Mouse (Mus musculus) intestine, postnatal 0 days (tissue): ENCODE data around the gene Atp4b. TPM values are rescaled to one million over a fixed set of nuclear protein-coding genes. Genes with fewer than 3 reads are reported as not detected.

Source experiments
- ATAC-seq: fragments of 200-750 bp; cut with Nextera tagmentation; 2 replicates; pipeline ENCODE4 v1.8.0; 2017; ENCODE audit warnings: mild to moderate bottlenecking, moderate TSS enrichment, moderate library complexity
- H3K27ac ChIP-seq: fragments of 300-500 bp; sonication (generic); 2 replicates; pipeline ENCODE4 v1.5.1; 2014; ENCODE audit warnings: mild to moderate bottlenecking, low read depth, low read length, moderate library complexity
- H3K27me3 ChIP-seq: fragments of 300-500 bp; sonication (generic); replicated peaks from 2 replicates; pipeline ENCODE4 v1.6.1; 2014; ENCODE audit warnings: low read length, mixed read lengths; ENCODE audit not compliant: control insufficient read depth, insufficient read depth
- H3K36me3 ChIP-seq: fragments of 300-500 bp; sonication (generic); 2 replicates; pipeline ENCODE4 v1.6.1; 2014; ENCODE audit warnings: mild to moderate bottlenecking, moderate library complexity; ENCODE audit not compliant: control insufficient read depth, insufficient read depth
- H3K4me1 ChIP-seq: fragments of 300-500 bp; sonication (generic); replicated peaks from 2 replicates; pipeline ENCODE4 v1.6.1; 2014; ENCODE audit warnings: antibody characterized with exemption, low read length, mixed read lengths; ENCODE audit not compliant: control insufficient read depth, insufficient read depth
- H3K4me2 ChIP-seq: fragments of 300-500 bp; sonication (generic); replicated peaks from 2 replicates; pipeline ENCODE4 v1.6.1; 2014; ENCODE audit warnings: low read depth, mild to moderate bottlenecking, moderate library complexity
- H3K4me3 ChIP-seq: fragments of 300-500 bp; sonication (generic); 2 replicates; pipeline ENCODE4 v1.5.1; 2014; ENCODE audit warnings: low read depth, low read length
- H3K9ac ChIP-seq: fragments of 300-500 bp; sonication (generic); 2 replicates; pipeline ENCODE4 v1.6.1; 2014; ENCODE audit warnings: mild to moderate bottlenecking, low read depth, low read length
- H3K9me3 ChIP-seq: fragments of 300-500 bp; sonication (generic); 2 replicates; pipeline ENCODE4 v1.6.1; 2016; ENCODE audit warnings: mixed run types; ENCODE audit not compliant: control insufficient read depth
- CTCF ChIP-seq: sonication (generic); IDR thresholded peaks from 2 replicates; pipeline ENCODE4 v1.5.1; 2016; ENCODE audit warnings: low read depth, mild to moderate bottlenecking, control low read depth, antibody characterized with exemption, moderate library complexity
- WGBS: fragments of 180-500 bp; shearing (Covaris S2); extraction: QIAGEN DNeasy Blood & Tissue Kit; methylation state at CpG from one replicate; pipeline ENCODE4 v1.1.7; 2014; 5-methylcytosine and 5-hydroxymethylcytosine counted together
- polyA plus RNA-seq: library from polyadenylated mRNA; unstranded; fragments of >200 nt; fragmentation: Nextera tagmentation; extraction: Ambion mirVana; gene quantifications from 2 replicates; pipeline ENCODE4 v1.2.1, GENCODE M21; 2015

The Atp4b gene
- polyA plus RNA-seq, 1 experiment from 2014 or later, result not detected

GRCm38 (mm10) chr8:13373151-13373662 is 23.4 kb downstream of the Atp4b start:
- no peak overlapping the region for H3K4me2 ChIP-seq
- no peaks in the 10 kb centered on the region for H3K9me3 ChIP-seq
- no peaks in the 10 kb centered on the region for H3K27me3 ChIP-seq
- no peak overlapping the region for H3K4me3 ChIP-seq
- H3K27ac ChIP-seq, result no peak overlapping the region
- TF ChIP-seq CTCF, result no peak
- 85% methylated on average over 8 of the region's 8 CpGs for WGBS
- no peak for ATAC-seq
- no peaks in the 10 kb centered on the region for H3K4me1 ChIP-seq
- peaks cover 64% of the 10 kb centered on the region for H3K36me3 ChIP-seq
- H3K9ac ChIP-seq, result no peak overlapping the region

GRCm38 (mm10) chr8:13361865-13362264 is 34.8 kb downstream of the Atp4b start:
- H3K4me1 ChIP-seq, result no peaks in the 10 kb centered on the region
- H3K4me2 ChIP-seq, result no peak overlapping the region
- no peaks in the 10 kb centered on the region for H3K27me3 ChIP-seq
- no peak overlapping the region for H3K9ac ChIP-seq
- 93% methylated on average over 6 of the region's 6 CpGs for WGBS
- H3K36me3 ChIP-seq, result peaks cover 91% of the 10 kb centered on the region
- no peak for ATAC-seq
- no peak overlapping the region for H3K4me3 ChIP-seq
- TF ChIP-seq CTCF, result peak; percentile 54
- H3K27ac ChIP-seq, result no peak overlapping the region
- H3K9me3 ChIP-seq, result no peaks in the 10 kb centered on the region

GRCm38 (mm10) chr8:13360213-13360612 is 36.4 kb downstream of the Atp4b start:
- 90% methylated on average over 7 of the region's 7 CpGs for WGBS
- no peak for ATAC-seq

GRCm38 (mm10) chr8:13356681-13357080 is 39.9 kb downstream of the Atp4b start:
- Histone ChIP-seq H3K36me3 (peaks cover 71% of the 10 kb centered on the region), H3K9me3 (no peaks in the 10 kb centered on the region), H3K4me3 (no peak overlapping the region), H3K9ac (no peak overlapping the region), H3K4me2 (no peak overlapping the region), H3K4me1 (no peaks in the 10 kb centered on the region), H3K27me3 (no peaks in the 10 kb centered on the region), H3K27ac (no peak overlapping the region)
- WGBS, result 46% methylated on average over 10 of the region's 10 CpGs
- no peak for ATAC-seq
- TF ChIP-seq CTCF, result peak; percentile 43

More at GRCm38 (mm10) chr8:13360213-13360612, 36.4 kb downstream of the Atp4b start:
- H3K4me2 ChIP-seq, result no peak overlapping the region
- H3K27me3 ChIP-seq, result no peaks in the 10 kb centered on the region
- TF ChIP-seq CTCF, result no peak
- no peaks in the 10 kb centered on the region for H3K9me3 ChIP-seq
- no peak overlapping the region for H3K9ac ChIP-seq
- peaks cover 89% of the 10 kb centered on the region for H3K36me3 ChIP-seq
- H3K4me3 ChIP-seq, result no peak overlapping the region
- no peak overlapping the region for H3K27ac ChIP-seq
- no peaks in the 10 kb centered on the region for H3K4me1 ChIP-seq

- TF ChIP-seq CTCF, result no peak
- Histone ChIP-seq H3K4me3 (no peak overlapping the region), H3K27me3 (no peaks in the 10 kb centered on the region), H3K27ac (no peak overlapping the region), H3K4me2 (no peak overlapping the region), H3K36me3 (peaks cover 71% of the 10 kb centered on the region), H3K9me3 (no peaks in the 10 kb centered on the region), H3K9ac (no peak overlapping the region), H3K4me1 (no peaks in the 10 kb centered on the region)
- WGBS, result 66% methylated on average over 6 of the region's 6 CpGs
- ATAC-seq, result no peak
Observed at GRCm38 (mm10) chr8:13356221-13356620, 40.4 kb downstream of the Atp4b start.

- TF ChIP-seq CTCF, result no peak
- WGBS, result 74% methylated on average over 4 of the region's 4 CpGs
- Histone ChIP-seq H3K27ac (no peak overlapping the region), H3K9ac (no peak overlapping the region), H3K36me3 (peaks cover 61% of the 10 kb centered on the region), H3K27me3 (no peaks in the 10 kb centered on the region), H3K4me2 (no peak overlapping the region), H3K4me3 (no peak overlapping the region), H3K4me1 (no peaks in the 10 kb centered on the region), H3K9me3 (no peaks in the 10 kb centered on the region)
- no peak for ATAC-seq
Observed at GRCm38 (mm10) chr8:13353883-13354282, 42.7 kb downstream of the Atp4b start.
